Mouse (Mus musculus) bone marrow macrophage, adult 2 months (primary cell): ENCODE measurements around the gene Sox18.

Experiments used
- CTCF ChIP-seq: IDR thresholded peaks from 2 replicates; pipeline ENCODE4 v1.5.1; 2012; ENCODE audit warnings: low read depth, mild to moderate bottlenecking, low read length, moderate library complexity
- POLR2A ChIP-seq: IDR thresholded peaks from 2 replicates; pipeline ENCODE4 v1.6.1; 2012; ENCODE audit warnings: mild to moderate bottlenecking, low read depth, low read length, borderline replicate concordance

GRCm38 (mm10) chr2:181632624-181633023 is 38.8 kb downstream of the Sox18 start:
- TF ChIP-seq POLR2A (no peak), CTCF (no peak)
